ENCODE assay signal across 9 mouse cellular contexts in the genomic region with DNA sequence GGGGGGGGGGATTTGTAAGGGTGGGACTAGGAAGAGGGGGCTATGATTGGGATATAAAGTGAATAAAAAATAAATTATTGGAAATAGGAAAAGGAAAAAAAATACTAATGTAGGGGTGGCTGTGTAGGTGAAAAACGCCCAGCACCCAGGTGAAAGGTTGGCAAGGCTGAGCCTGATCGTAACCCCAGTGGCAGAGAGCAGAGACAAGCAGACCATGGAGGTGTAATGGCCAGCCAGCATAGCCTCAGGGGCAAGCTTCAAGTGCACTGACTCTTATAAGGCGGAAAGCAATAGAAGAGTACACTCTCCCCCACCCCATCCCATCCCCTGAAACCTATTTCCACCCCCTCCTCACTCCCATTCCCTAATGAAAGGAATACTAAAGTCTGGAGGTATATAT. TPM values are rescaled to one million over a fixed set of nuclear protein-coding genes. Genes with fewer than 3 reads are reported as not detected.
DNase-seq lines count a peak whose midpoint lies in the region; ATAC-seq lines count a peak whose summit lies in the region.
"Had no signal": no experiment of that assay in that cellular context is flagged by ENCODE, and none has a peak within 500 bp of the region (broad histone marks: within the 10 kb centered on the region; RNA-seq: fewer than 3 reads in every experiment).

No protein-coding gene starts in this region.

- ATAC-seq in kidney, embryonic 14.5 days (ENCODE audit: low FRiP score, low TSS enrichment), result no peak
- ATAC-seq in embryonic facial prominence, embryonic 12.5 days (ENCODE audit: insufficient number of reproducible peaks, insufficient read depth, low FRiP score, low TSS enrichment), result no peak
- no peak for ATAC-seq in hindbrain, embryonic 14.5 days (ENCODE audit: low FRiP score)

- H3K4me1 ChIP-seq in kidney, embryonic 14.5 days (ENCODE audit: control insufficient read depth, insufficient read depth, low read length), result peaks cover 20% of the 10 kb centered on the region
- peaks cover 17% of the 10 kb centered on the region for H3K4me1 ChIP-seq in embryonic facial prominence, embryonic 12.5 days
- H3K4me1 ChIP-seq in hindbrain, embryonic 14.5 days (replicated peaks; ENCODE audit: control insufficient read depth, insufficient read depth, low read length), result peaks cover 20% of the 10 kb centered on the region

- H3K27ac ChIP-seq in kidney, embryonic 14.5 days (ENCODE audit: low read depth, low read length), result peak overlapping the region; percentile 89
- H3K27ac ChIP-seq in embryonic facial prominence, embryonic 12.5 days, result no peak overlapping the region
- peak overlapping the region; percentile 92; the same call in 1 of the 2 replicates for H3K27ac ChIP-seq in hindbrain, embryonic 14.5 days
- peak overlapping the region; percentile 79 for H3K27ac ChIP-seq in macrophage

- peaks cover 37% of the 10 kb centered on the region for H3K79me2 ChIP-seq in macrophage (ENCODE audit: inconsistent target)

- peak overlapping the region; percentile 65; the same call in 1 of the 2 replicates for H3K4me2 ChIP-seq in kidney, embryonic 14.5 days (replicated peaks; ENCODE audit: low read depth, low read length)
- H3K4me2 ChIP-seq in embryonic facial prominence, embryonic 12.5 days (replicated peaks), result peak overlapping the region; percentile 60; the same call in 1 of the 2 replicates
- H3K4me2 ChIP-seq in hindbrain, embryonic 14.5 days (replicated peaks), result no peak overlapping the region

- DNase-seq in kidney, postnatal 4 days, result no peak
- DNase-seq in hindbrain, embryonic 14.5 days (ENCODE audit: low spot score), result no peak
- DNase-seq in thymus, postnatal 25 days, result no peak
- DNase-seq in ovary, adult 18-20 months (ENCODE audit: low spot score), result no peak

- 74% methylated on average over 3 of the region's 3 CpGs for WGBS in kidney, embryonic 14.5 days
- 86% methylated on average over 3 of the region's 3 CpGs for WGBS in embryonic facial prominence, embryonic 12.5 days
- 85% methylated on average over 3 of the region's 3 CpGs for WGBS in hindbrain, embryonic 14.5 days
- WGBS in macrophage (ENCODE audit: missing documents), result 97% methylated on average over 3 of the region's 3 CpGs

- H3K9ac ChIP-seq in kidney, embryonic 14.5 days (ENCODE audit: low read depth, low read length), result 0 out of 2 replicates have a peak overlapping the region, but pooled peaks have one; percentile 96
- no peak overlapping the region for H3K9ac ChIP-seq in embryonic facial prominence, embryonic 12.5 days
- peak overlapping the region; percentile 99; the same call in 1 of the 2 replicates for H3K9ac ChIP-seq in hindbrain, embryonic 14.5 days

- no peaks in the 10 kb centered on the region for H3K27me3 ChIP-seq in kidney, embryonic 14.5 days (ENCODE audit: control insufficient read depth, insufficient read depth, low read length)
- H3K27me3 ChIP-seq in embryonic facial prominence, embryonic 12.5 days, result no peaks in the 10 kb centered on the region
- H3K27me3 ChIP-seq in hindbrain, embryonic 14.5 days (ENCODE audit: control insufficient read depth, insufficient read depth, low read length), result no peaks in the 10 kb centered on the region
- H3K27me3 ChIP-seq: Patski had no signal

- H3K4me3 ChIP-seq in kidney, embryonic 14.5 days (ENCODE audit: low read length), result no peak overlapping the region
- H3K4me3 ChIP-seq in embryonic facial prominence, embryonic 12.5 days, result no peak overlapping the region
- H3K4me3 ChIP-seq in hindbrain, embryonic 14.5 days (replicated peaks; ENCODE audit: low read length), result peak overlapping the region; percentile 99; the same call in 1 of the 2 replicates
- peak overlapping the region; percentile 41; the same call in 1 of the 2 replicates for H3K4me3 ChIP-seq in macrophage (ENCODE audit: inconsistent target)

- peaks cover 26% of the 10 kb centered on the region for H3K36me3 ChIP-seq in kidney, embryonic 14.5 days (ENCODE audit: control insufficient read depth, insufficient read depth, low read length)
- peaks cover 20% of the 10 kb centered on the region for H3K36me3 ChIP-seq in embryonic facial prominence, embryonic 12.5 days
- H3K36me3 ChIP-seq in hindbrain, embryonic 14.5 days (replicated peaks; ENCODE audit: control insufficient read depth, insufficient read depth), result peaks cover 25% of the 10 kb centered on the region
- peaks cover 20% of the 10 kb centered on the region for H3K36me3 ChIP-seq in macrophage (ENCODE audit: inconsistent target)

- H3K9me3 ChIP-seq in kidney, embryonic 14.5 days (ENCODE audit: control insufficient read depth, low read length), result no peaks in the 10 kb centered on the region
- H3K9me3 ChIP-seq in embryonic facial prominence, embryonic 12.5 days, result no peaks in the 10 kb centered on the region
- H3K9me3 ChIP-seq in hindbrain, embryonic 14.5 days (ENCODE audit: control insufficient read depth, low read length), result no peaks in the 10 kb centered on the region

RNA-seq across cellular contexts. Expression of gene Xbp1, which starts 0.8 kb away (rescaled TPM):
- polyA plus RNA-seq in kidney, embryonic 14.5 days (2014; fragmentation: Nextera tagmentation; extraction: Ambion mirVana), result 141 and 174 TPM in 2 replicates
- polyA plus RNA-seq in embryonic facial prominence, embryonic 12.5 days (2016; fragmentation: Nextera tagmentation; extraction: Ambion mirVana), result 152 and 160 TPM in 2 replicates
- 133 and 167 TPM in 2 replicates for polyA plus RNA-seq in hindbrain, embryonic 14.5 days (2014; fragmentation: Nextera tagmentation; extraction: Ambion mirVana)
- total RNA-seq in macrophage (2018; cell fraction: chromatin; rRNA removed), result 100 to 1,000 TPM in 16 of 26 experiments, 10 to 100 TPM in 10; 55.6 to 150 (median 114) TPM
- total RNA-seq in macrophage (2018; cell fraction: cytosol; rRNA removed), result 100 to 1,000 TPM in 21 of 26 experiments, 10 to 100 TPM in 5; 85.9 to 123 (median 106) TPM
- 100 to 1,000 TPM in 17 of 26 experiments, 10 to 100 TPM in 9; 68.4 to 166 (median 118) TPM for total RNA-seq in macrophage (2018; cell fraction: nucleus; rRNA removed)
- polyA plus RNA-seq in macrophage (2018), result 86.5 to 117 TPM (median 108 TPM) in 3 replicates

RNA-seq across cellular contexts. Expression of gene Ccdc117, which starts 22.3 kb away (rescaled TPM):
- polyA plus RNA-seq in kidney, embryonic 14.5 days (2014; fragmentation: Nextera tagmentation; extraction: Ambion mirVana), result 11.1 and 21.3 TPM in 2 replicates
- 26.5 and 29.6 TPM in 2 replicates for polyA plus RNA-seq in embryonic facial prominence, embryonic 12.5 days (2016; fragmentation: Nextera tagmentation; extraction: Ambion mirVana)
- 11.4 and 15.4 TPM in 2 replicates for polyA plus RNA-seq in hindbrain, embryonic 14.5 days (2014; fragmentation: Nextera tagmentation; extraction: Ambion mirVana)
- total RNA-seq in macrophage (2018; cell fraction: chromatin; rRNA removed), result 10 to 100 TPM in 9 of 26 experiments, 1 to 10 TPM in 17; 1.7 to 17.9 (median 7.0) TPM
- 10 to 100 TPM in 18 of 26 experiments, 1 to 10 TPM in 8; 5.1 to 20.5 (median 14.4) TPM for total RNA-seq in macrophage (2018; cell fraction: cytosol; rRNA removed)
- total RNA-seq in macrophage (2018; cell fraction: nucleus; rRNA removed), result 10 to 100 TPM in 11 of 26 experiments, 1 to 10 TPM in 15; 3.2 to 25.1 (median 8.5) TPM
- 9.4 to 16.8 TPM (median 15.8 TPM) in 3 replicates for polyA plus RNA-seq in macrophage (2018)

RNA-seq across cellular contexts. Expression of gene Ankrd36, which starts 49.8 kb away (rescaled TPM):
- not detected in 2 replicates for polyA plus RNA-seq in kidney, embryonic 14.5 days (2014; fragmentation: Nextera tagmentation; extraction: Ambion mirVana)
- 0.13 TPM in 1 of 2 replicates, not detected in the other for polyA plus RNA-seq in embryonic facial prominence, embryonic 12.5 days (2016; fragmentation: Nextera tagmentation; extraction: Ambion mirVana)
- not detected in 2 replicates for polyA plus RNA-seq in hindbrain, embryonic 14.5 days (2014; fragmentation: Nextera tagmentation; extraction: Ambion mirVana)
- not detected for total RNA-seq in macrophage (2018; cell fraction: chromatin; rRNA removed)
- total RNA-seq in macrophage (2018; cell fraction: cytosol; rRNA removed), result not detected
- not detected for total RNA-seq in macrophage (2018; cell fraction: nucleus; rRNA removed)
- not detected in 3 replicates for polyA plus RNA-seq in macrophage (2018)
- total RNA-seq: left cerebral cortex, adult 18-20 months had no signal
- polyA plus RNA-seq: Patski had no signal

Comparison
In these comparisons a context has a peak if more than half of its experiments do, and no peak if none do; other contexts are left out.
1. H3K4me3 ChIP-seq: peak in hindbrain, embryonic 14.5 days (single experiment) and macrophage (single experiment); none in kidney, embryonic 14.5 days (single experiment) and embryonic facial prominence, embryonic 12.5 days (single experiment).